Mouse (Mus musculus): ENCODE measurements around the gene Olfr881.

Olfr881 gene

GRCm38 (mm10) chr9:37991525-37991924 lies at the start of gene Olfr881:
Gene Olfr881 (plus strand): TSS chr9:37991825.
- DNase-seq = no peak

GRCm38 (mm10) chr9:37998581-37999204 lies 7.1 kb downstream of the Olfr881 start:
- no peak for DNase-seq

- DNase-seq = no peak
Measured at GRCm38 (mm10) chr9:38000021-38000420, 8.4 kb downstream of the Olfr881 start.

- no peak for DNase-seq
Measured at GRCm38 (mm10) chr9:38025508-38025907, 33.9 kb downstream of the Olfr881 start, which contains the start of gene Olfr883. Gene Olfr883 (plus strand): TSS chr9:38025808.
